Mouse (Mus musculus): Measurements from ENCODE around the gene Cdrt4. TPM values are rescaled to one million over a fixed set of nuclear protein-coding genes. Genes with fewer than 3 reads are reported as not detected.

Gene Cdrt4
- total and polyA plus RNA-seq, 3 experiments, result not detected

GRCm38 (mm10) chr11:62933099-62933498 lies 17.9 kb upstream of the Cdrt4 start:
- H3K27me3 ChIP-seq (replicated peaks), result no peaks in the 10 kb centered on the region
- peak; percentile 29 for DNase-seq (ENCODE audit: extremely low read depth)
- in situ Hi-C loops (cut with MboI; ENCODE audit: low pct_ligation_motif_present, low pct_unique_long_range_greater_than_20kb, low sequenced_read_pairs), result no loop called here

GRCm38 (mm10) chr11:62934795-62935514 lies 16.0 kb upstream of the Cdrt4 start:
- in situ Hi-C loops (cut with MboI; ENCODE audit: low pct_ligation_motif_present, low pct_unique_long_range_greater_than_20kb, low sequenced_read_pairs), result loop anchor here (5.0 kb wide), 1 partner anchor 197 kb away; no protein-coding TSS in a partner anchor

More at GRCm38 (mm10) chr11:62933099-62933498, 17.9 kb upstream of the Cdrt4 start:
- Histone ChIP-seq H3K9ac (ENCODE audit: insufficient read depth, low read depth) (no peak overlapping the region), H3K4me2 (ENCODE audit: insufficient read depth, low read depth, poor library complexity, severe bottlenecking) (no peak overlapping the region), H3K9me3 (replicated peaks; ENCODE audit: low read length) (no peaks in the 10 kb centered on the region), H3K27ac (ENCODE audit: insufficient read depth, low read depth) (no peak overlapping the region), H3K79me2 (replicated peaks; ENCODE audit: control insufficient read depth, extremely low read depth, insufficient read depth, poor library complexity, severe bottlenecking) (no peaks in the 10 kb centered on the region), H3K4me1 (ENCODE audit: control insufficient read depth in 1 of 2, insufficient read depth in 2 of 2) (peaks cover 0 to 22% of the 10 kb centered on the region in 2 experiments; a peak in 3 of 4 replicates), H3K36me3 (replicated peaks in 1 of 2; ENCODE audit: control insufficient read depth in 1 of 2, insufficient read depth in 1 of 2, low read length in 1 of 2) (no peaks in the 10 kb centered on the region), H3K4me3 (replicated peaks in 1 of 3; ENCODE audit: low read depth in 2 of 3, low read length in 2 of 3, poor library complexity in 1 of 3) (no peak overlapping the region)
- no peak for TF ChIP-seq MXI1 (IDR thresholded peaks at IDR 0.05; ENCODE audit: low read depth, low read length)
- no peak for TF ChIP-seq CHD2 (IDR thresholded peaks at IDR 0.05; ENCODE audit: low read length)
- no peak for TF ChIP-seq ETS1 (conservative IDR thresholded peaks at IDR 0.05; ENCODE audit: low read depth, low read length)
- TF ChIP-seq ZMIZ1 (IDR thresholded peaks at IDR 0.05; ENCODE audit: low read depth, low read length), result no peak
- TF ChIP-seq ZKSCAN1 (IDR thresholded peaks at IDR 0.05; ENCODE audit: borderline replicate concordance, low read depth, low read length), result no peak
- TF ChIP-seq TBP (conservative IDR thresholded peaks at IDR 0.05; ENCODE audit: low read depth, low read length), result no peak
- TF ChIP-seq PAX5 (IDR thresholded peaks at IDR 0.05; ENCODE audit: low read length), result no peak
- no peak for TF ChIP-seq UBTF (IDR thresholded peaks at IDR 0.05; ENCODE audit: low read depth, low read length)
- no peak for TF ChIP-seq POLR2A (IDR thresholded peaks at IDR 0.05; ENCODE audit: low read depth, low read length)
- peak; percentile 58 for TF ChIP-seq RAD21 (IDR thresholded peaks at IDR 0.05; ENCODE audit: low read depth, low read length)
- TF ChIP-seq ZC3H11A (IDR thresholded peaks at IDR 0.05; ENCODE audit: low read depth, low read length), result no peak
- TF ChIP-seq USF1 (IDR thresholded peaks at IDR 0.05; ENCODE audit: low read depth, low read length), result no peak
- no peak for TF ChIP-seq POLR2AphosphoS2 (IDR thresholded peaks at IDR 0.05; ENCODE audit: low read depth, low read length)
- TF ChIP-seq MAX (IDR thresholded peaks at IDR 0.05; ENCODE audit: low read length), result no peak
- TF ChIP-seq NELFE (IDR thresholded peaks at IDR 0.05; ENCODE audit: low read depth, low read length), result no peak
- peak; percentile 47 to 69 for TF ChIP-seq CTCF (conservative IDR thresholded peaks at IDR 0.05 in 1 of 2, IDR thresholded peaks at IDR 0.05 in 1 of 2; ENCODE audit: low read depth in 2 of 2, low read length in 2 of 2)
- TF ChIP-seq MYC (IDR thresholded peaks at IDR 0.05; ENCODE audit: low read depth, low read length), result no peak
- TF ChIP-seq SMC3 (IDR thresholded peaks at IDR 0.05; ENCODE audit: low read depth, low read length), result peak; percentile 70
- no peak for TF ChIP-seq KAT2A (IDR thresholded peaks at IDR 0.05; ENCODE audit: insufficient replicate concordance, low read length)
- TF ChIP-seq HCFC1 (IDR thresholded peaks at IDR 0.05; ENCODE audit: low read depth, low read length), result no peak
- TF ChIP-seq JUN (IDR thresholded peaks at IDR 0.05; ENCODE audit: insufficient read depth, low read depth, low read length), result no peak
- TF ChIP-seq NRF1 (IDR thresholded peaks at IDR 0.05; ENCODE audit: low read depth, low read length), result no peak
- no peak for TF ChIP-seq ZNF384 (IDR thresholded peaks at IDR 0.05; ENCODE audit: low read depth, low read length)
- no peak for TF ChIP-seq ELF1 (IDR thresholded peaks at IDR 0.05; ENCODE audit: low read depth, low read length)
- no peak for TF ChIP-seq BHLHE40 (IDR thresholded peaks at IDR 0.05; ENCODE audit: low read depth, low read length)
- TF ChIP-seq JUND (conservative IDR thresholded peaks at IDR 0.05; ENCODE audit: low read depth, low read length), result no peak
- dilution Hi-C loops (cut with MboI; ENCODE audit: extremely low pct_ligation_motif_present, extremely low pct_unique_long_range_greater_than_20kb, low sequenced_read_pairs), result no loop called here

More at GRCm38 (mm10) chr11:62934795-62935514, 16.0 kb upstream of the Cdrt4 start:
- Histone ChIP-seq H3K79me2 (replicated peaks; ENCODE audit: control insufficient read depth, extremely low read depth, insufficient read depth, poor library complexity, severe bottlenecking) (no peaks in the 10 kb centered on the region), H3K9me3 (replicated peaks; ENCODE audit: low read length) (no peaks in the 10 kb centered on the region), H3K27ac (ENCODE audit: insufficient read depth, low read depth) (no peak overlapping the region), H3K4me1 (ENCODE audit: control insufficient read depth in 1 of 2, insufficient read depth in 2 of 2) (peaks cover 0 to 12% of the 10 kb centered on the region in 2 experiments; a peak in 3 of 4 replicates), H3K9ac (ENCODE audit: insufficient read depth, low read depth) (no peak overlapping the region), H3K36me3 (replicated peaks in 1 of 2; ENCODE audit: control insufficient read depth in 1 of 2, insufficient read depth in 1 of 2, low read length in 1 of 2) (no peaks in the 10 kb centered on the region), H3K4me2 (ENCODE audit: insufficient read depth, low read depth, poor library complexity, severe bottlenecking) (no peak overlapping the region), H3K4me3 (replicated peaks in 1 of 3; ENCODE audit: low read depth in 2 of 3, low read length in 2 of 3, poor library complexity in 1 of 3) (no peak overlapping the region), H3K27me3 (replicated peaks) (no peaks in the 10 kb centered on the region)
- dilution Hi-C loops (cut with MboI; ENCODE audit: extremely low pct_ligation_motif_present, extremely low pct_unique_long_range_greater_than_20kb, low sequenced_read_pairs), result no loop called here
- TF ChIP-seq SMC3 (IDR thresholded peaks at IDR 0.05; ENCODE audit: low read depth, low read length) (no peak), ETS1 (conservative IDR thresholded peaks at IDR 0.05; ENCODE audit: low read depth, low read length) (no peak), USF1 (IDR thresholded peaks at IDR 0.05; ENCODE audit: low read depth, low read length) (no peak), MAFK (IDR thresholded peaks at IDR 0.05; ENCODE audit: insufficient replicate concordance, low read length) (no peak), MYC (IDR thresholded peaks at IDR 0.05; ENCODE audit: low read depth, low read length) (no peak), ZMIZ1 (IDR thresholded peaks at IDR 0.05; ENCODE audit: low read depth, low read length) (no peak), MAZ (IDR thresholded peaks at IDR 0.05; ENCODE audit: low read depth, low read length) (no peak)
- no peak for DNase-seq (ENCODE audit: extremely low read depth)

Measured in CH12.LX (cell line).